Mouse (Mus musculus): ENCODE results near the gene Gm904.
"Not testable (repeated sequence)": the region's sequence is repeated elsewhere in the genome, so short reads cannot be mapped to it uniquely, and the experiment has no call there.

The Gm904 gene

GRCm38 (mm10) chr13:50642928-50643327, at the start of gene Gm904:
Gene Gm904 (plus strand): TSS chr13:50643228.
- not testable (repeated sequence) for DNase-seq (ENCODE audit: extremely low read depth, low read depth, low spot score)

- not testable (repeated sequence) for DNase-seq (ENCODE audit: extremely low read depth, low read depth, low spot score)
Measured at GRCm38 (mm10) chr13:50648771-50649170, 5.7 kb downstream of the Gm904 start.
